Mouse (Mus musculus) layer of hippocampus, adult 9-11 months (tissue): ENCODE measurements around the gene Pheta2.
"Not testable (repeated sequence)": the region's sequence is repeated elsewhere in the genome, so short reads cannot be mapped to it uniquely, and the experiment has no call there.

Experiments used
- DNase-seq: peaks from one replicate; pipeline ENCODE4 v3.0.0; 2022

Gene Pheta2

DNA sequence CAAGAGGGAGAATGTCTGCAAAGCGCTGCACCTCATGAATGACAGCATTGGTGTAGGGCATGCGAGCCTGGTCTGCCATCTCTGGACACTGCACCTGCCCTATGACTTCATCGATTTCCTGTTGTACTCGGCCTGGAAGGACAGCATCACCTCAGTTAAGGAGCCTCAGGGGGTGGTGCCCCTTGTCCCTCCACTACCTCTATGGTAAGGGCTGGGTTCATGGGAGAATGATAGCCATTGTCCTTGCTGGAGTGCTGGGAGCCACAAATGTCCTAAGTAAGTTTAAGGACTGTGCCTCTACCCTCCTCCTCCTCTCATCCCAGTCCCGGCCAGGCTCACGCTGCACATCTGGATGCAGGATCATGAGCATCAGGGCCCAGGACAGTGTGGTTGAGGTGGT lies 33.7 kb downstream of the Pheta2 start:
- no peak for DNase-seq

DNA sequence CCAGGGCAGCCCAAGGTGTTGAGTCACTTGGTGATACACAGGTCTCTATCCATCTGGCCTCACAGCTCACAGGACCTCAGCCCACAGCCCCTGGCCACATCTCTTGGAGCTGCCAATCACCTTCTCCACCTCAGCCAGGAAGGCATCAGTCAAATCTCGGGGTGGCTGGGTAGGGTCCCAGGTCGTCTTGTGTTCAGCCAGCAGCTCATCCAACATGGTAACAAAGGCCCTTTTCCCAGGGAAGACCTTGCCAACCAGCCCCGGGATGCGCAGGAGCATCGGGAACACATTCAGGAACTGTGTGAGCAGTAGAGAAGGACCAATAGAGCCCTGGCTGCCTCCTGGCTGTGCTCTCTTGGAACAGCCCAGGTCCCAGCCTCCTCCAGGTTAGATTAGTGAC lies 34.2 kb downstream of the Pheta2 start:
- no peak for DNase-seq

DNA sequence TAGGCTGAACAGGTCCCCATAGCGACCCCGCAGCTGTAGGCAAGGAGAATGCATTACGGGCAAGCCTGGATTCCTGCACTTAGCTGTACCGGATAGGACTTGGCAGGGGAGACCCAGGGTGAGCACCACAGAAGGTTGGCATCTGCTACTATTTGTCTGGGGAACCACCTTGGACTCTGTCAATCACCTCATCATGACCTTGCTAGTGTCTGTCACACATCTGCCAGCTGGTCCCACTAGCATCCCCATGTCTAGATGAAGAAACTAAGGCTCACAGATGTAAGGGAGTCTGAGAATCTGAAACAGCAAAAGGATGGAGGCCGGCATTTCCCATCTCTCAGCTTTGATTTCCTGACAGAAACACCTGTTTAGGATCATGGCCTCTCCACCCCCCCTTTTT lies 35.7 kb downstream of the Pheta2 start:
- DNase-seq, result no peak

DNA sequence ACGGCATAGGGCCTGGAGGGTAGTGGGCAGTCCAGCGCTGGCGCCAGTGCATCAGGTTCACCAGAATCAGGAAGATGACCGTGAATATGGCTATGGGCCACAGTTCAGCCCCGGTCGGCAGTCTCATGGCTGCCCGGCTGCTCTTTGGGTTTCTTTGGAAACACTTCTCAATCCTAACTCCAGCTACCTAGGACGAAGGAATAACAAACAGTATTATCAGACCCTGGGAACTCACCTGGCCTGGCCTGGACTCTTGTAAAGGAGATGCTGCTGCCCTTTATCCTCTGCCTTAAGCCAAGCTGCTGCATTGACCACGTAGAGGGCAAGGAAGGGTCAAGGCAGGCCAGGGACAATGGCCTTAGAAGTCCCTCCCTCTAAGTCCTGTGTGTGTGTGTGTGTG lies 37.1 kb downstream of the Pheta2 start:
- DNase-seq, result no peak

DNA sequence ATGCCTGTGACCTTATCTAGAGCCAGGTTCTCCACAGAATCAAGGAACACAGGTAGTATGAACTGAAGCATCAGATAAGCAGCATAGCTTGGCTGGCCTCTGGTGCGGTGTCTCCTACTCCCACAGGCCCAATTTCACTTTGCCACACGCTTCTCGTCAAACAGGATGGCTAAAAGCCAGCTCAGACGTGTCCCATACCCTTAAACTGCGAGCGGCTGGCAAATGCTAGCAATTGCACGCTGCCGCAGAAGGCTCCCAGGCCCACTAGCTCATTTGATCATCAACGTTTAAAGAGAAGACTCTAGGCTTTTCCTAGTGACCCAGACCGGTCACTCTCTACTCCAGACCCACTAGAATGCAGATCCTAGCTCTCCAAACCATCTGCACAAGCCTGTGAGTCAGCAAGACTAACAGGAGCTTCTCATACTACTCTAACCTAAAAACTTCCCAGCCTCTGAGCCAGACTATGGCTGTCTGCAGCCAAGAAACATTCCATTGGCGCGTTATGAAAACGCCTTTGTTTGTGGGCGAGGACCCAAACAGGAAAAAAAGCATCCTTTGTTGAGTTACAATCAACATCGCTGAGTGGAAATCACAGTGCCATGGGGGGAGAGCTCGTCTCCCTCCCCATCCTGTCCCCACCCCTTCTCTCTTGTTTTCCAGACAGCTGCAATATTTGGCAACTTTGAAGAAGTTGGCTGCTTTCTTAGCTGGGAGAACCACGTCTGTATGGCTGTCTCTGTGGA lies 37.8 kb downstream of the Pheta2 start:
- DNase-seq, result peak; percentile 84

DNA sequence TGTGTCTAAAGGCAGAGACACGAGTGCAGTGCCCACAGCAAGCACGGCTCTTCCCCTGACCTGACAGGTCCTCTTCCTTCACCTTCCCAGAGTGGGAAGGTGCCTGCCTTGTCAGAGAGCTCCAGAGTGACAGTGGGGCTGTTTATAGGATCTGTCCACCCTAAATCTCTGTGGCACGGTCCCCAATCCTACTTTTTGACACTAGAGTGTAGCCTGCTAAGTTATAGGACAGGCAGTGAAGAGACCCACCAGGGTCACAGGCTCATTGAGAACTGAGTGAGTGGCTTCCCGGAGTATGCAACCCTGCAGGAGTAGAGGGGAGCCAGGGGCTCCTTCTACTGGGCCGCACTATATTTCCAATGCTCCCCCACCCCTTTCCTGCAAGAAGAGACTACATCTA lies 39.0 kb downstream of the Pheta2 start:
- no peak for DNase-seq

DNA sequence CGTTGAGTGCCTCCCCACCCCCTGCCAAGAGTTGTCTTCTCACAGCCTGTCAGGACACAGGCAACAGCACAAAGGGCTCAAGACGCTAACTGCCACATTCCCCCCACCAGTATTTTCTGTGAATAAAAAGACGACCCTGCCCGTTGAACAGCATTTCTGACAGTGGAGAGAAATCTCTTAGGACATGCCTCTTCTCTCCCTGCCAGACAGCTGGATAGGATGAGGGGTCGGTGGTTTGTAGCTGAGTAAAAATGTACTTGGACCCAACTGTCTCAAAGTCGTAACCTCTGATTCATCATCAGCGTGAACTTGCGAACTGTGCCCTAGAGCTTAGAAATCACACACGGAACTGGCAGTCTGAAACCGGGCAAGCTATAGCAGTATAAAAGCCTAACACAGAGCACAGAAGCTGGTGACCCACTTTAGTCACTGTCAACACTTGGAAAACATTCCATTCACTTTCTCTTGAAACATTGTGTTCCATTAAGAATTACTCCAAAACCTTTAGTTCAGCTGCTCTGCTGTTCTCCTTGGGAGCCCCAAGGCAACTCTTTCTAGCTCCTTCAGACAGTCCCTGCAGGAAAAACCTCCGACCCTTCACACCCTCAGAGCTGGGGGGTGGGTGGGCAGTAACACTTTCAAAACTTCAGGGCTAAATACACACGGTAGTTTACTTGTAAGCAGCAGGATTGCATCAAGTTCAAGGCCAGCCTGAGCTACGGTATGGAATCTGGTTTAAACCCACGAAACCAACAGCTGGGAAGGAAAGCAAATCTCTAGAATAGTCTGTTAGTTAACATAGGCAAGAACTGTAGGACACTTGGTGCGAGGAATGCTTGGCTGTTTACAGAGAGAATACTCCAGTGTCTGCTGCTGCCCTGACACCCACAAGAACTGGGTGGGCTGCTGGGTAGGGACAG lies 39.8 kb downstream of the Pheta2 start:
- DNase-seq, result no peak

DNA sequence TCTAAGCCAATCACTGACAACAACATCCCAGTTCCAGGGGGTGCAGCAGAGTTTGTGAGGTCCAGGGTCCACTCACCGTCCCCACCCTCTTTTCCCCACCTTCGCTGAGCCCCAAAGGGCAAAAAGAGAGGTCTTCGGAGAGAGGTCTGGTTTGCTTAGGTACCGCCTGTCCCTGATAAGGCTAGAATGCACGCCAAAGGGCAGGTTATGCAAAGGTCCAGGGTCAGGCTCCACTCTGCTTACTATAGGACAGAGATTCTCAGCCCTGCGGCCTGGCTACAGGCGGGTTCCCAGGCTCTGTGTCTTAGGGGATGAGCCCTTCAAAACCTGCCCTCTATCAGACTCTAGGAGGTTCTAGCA lies 40.7 kb downstream of the Pheta2 start:
- DNase-seq, result no peak

DNA sequence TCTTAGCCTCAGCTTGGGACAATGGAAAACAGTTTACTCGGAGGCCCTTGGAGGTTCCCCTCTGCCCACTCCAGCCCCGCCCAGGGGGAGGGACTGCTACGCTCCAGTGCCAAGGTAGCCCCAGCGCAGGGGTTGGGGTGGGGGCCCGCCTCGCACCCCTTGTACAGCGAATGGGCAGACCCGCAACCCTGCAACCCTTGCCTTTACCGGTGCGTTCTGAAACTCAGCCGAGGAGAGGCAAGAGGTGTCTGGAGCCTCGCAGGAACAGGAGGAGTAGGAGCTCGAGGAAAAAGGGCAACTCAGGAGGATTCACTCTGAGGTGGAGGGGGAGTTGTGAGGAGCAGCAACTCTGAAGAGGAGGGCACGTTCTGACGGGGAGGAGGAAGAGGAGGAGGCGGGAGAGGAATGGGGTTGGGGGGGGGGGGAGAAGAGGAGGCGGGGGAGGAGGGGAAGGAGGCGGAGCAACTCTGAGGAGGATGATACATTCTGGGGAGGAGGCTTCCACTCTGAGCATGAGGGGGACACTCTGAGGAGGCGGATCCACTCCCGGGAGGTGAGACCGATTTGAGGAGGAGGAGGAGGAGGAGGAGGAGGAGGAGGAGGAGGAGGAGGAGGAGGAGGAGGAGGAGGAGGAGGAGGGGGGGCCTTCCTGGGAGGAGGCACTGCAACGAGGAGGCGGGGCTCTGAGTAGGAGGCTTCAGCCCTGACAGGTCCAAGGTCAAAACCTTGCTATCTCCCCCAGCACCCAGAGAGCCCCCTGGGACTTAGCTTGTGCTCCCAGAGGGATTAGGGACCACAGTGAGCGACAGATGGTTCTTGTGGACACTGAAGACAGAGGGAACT lies 41.4 kb downstream of the Pheta2 start, which contains the start of gene Cyp2d22:
TSS of gene Cyp2d22 (minus strand) at position 390 of the 843 bp plus-strand sequence.
- no peak for DNase-seq

DNA sequence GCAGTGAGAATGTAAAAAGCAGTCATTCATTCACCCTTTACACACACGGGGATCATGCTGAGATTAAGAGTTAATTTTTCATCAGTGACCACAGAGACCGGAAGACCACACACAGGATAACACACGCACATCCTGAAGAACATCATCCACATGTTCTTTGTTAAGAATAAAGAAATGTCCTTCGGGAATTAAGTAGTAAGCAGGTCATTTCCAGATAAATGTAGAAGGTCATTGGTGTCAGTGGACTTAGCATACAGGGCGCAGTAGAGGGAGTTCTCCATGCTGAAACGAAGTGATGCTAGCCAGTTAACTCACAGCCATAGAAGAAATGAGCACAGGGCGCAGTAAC lies 41.9 kb downstream of the Pheta2 start:
- no peak for DNase-seq

DNA sequence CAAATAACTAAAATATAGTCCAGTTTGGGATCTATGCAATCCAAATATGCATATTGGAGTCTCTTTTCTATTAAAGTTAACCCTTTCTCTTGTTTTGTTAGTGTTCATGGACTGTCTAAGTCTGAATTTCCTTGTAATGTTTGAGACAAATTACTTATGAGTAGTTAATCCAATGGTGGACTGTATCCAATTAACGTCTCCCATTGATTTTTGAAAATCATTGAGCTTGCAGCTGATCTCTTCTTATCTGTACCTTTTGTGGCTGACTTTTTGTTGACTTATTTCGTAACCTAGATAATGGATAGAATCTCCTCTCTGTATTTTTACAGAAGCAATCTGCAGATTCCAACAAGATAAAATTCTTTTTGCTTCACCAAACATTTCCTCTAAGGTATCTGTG lies 43.7 kb downstream of the Pheta2 start:
- DNase-seq, result no peak

DNA sequence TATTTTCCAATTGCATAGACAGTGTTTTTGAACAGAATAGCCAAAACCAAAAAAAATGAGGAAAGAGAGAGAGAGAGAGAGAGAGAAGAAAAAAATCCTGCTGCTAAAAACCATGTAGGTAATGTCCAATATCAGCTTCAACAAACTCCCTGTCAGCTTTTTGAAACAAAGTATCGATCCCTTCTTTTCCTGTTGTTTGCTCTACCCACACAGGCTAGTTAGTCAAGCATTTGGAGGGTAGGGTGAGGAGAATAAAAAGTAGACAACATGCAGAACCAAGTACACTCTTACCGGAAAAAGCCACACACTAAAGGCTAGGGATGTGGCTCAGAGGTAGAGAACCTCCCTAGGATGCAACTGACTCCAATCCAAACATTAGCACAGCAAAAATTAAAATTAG lies 47.0 kb downstream of the Pheta2 start:
- no peak for DNase-seq

DNA sequence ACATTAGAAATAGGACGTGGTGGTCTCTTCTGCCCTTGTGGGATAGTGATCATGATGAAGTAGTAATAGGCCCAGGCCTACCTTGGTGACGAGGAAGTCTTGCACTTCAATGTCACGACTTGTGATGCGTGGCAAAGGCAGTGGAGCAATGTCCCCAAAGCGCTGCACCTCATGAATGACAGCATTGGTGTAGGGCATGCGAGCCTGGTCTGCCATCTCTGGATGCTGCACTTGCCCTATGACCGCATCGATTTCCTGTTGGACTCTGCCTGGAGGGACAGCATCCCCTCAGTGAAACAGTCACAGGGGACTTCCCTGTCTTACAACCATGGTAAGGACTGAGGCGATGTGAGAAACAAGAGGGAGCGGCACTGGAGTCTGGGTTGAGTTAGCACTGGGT lies 51.2 kb downstream of the Pheta2 start:
- not testable (repeated sequence) for DNase-seq

DNA sequence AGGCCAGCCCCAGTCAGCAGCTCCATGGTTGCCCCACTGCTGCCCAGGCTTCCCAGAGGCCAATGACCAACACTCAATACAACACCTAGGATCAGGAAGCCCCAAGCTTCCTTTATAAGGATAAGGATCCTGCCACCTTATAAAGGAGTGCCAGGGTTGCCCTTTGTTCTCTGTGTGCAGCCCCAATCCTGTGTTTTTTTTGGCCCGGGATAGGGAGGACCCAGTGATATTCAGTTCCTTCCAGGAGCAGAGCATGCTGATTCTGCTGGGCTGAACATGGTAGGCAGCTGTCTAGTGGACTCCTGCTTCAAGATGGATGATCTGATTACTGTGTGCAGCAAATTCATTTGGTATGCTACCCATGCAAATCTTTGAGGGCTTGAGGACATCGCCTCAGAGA lies 55.2 kb downstream of the Pheta2 start, which contains the start of gene Cyp2d11:
TSS of gene Cyp2d11 (minus strand) at position 101 of the 400 bp plus-strand sequence.
- not testable (repeated sequence) for DNase-seq
